Comparison of ENCODE assay signal across 8 mouse cellular contexts in the genomic region with DNA sequence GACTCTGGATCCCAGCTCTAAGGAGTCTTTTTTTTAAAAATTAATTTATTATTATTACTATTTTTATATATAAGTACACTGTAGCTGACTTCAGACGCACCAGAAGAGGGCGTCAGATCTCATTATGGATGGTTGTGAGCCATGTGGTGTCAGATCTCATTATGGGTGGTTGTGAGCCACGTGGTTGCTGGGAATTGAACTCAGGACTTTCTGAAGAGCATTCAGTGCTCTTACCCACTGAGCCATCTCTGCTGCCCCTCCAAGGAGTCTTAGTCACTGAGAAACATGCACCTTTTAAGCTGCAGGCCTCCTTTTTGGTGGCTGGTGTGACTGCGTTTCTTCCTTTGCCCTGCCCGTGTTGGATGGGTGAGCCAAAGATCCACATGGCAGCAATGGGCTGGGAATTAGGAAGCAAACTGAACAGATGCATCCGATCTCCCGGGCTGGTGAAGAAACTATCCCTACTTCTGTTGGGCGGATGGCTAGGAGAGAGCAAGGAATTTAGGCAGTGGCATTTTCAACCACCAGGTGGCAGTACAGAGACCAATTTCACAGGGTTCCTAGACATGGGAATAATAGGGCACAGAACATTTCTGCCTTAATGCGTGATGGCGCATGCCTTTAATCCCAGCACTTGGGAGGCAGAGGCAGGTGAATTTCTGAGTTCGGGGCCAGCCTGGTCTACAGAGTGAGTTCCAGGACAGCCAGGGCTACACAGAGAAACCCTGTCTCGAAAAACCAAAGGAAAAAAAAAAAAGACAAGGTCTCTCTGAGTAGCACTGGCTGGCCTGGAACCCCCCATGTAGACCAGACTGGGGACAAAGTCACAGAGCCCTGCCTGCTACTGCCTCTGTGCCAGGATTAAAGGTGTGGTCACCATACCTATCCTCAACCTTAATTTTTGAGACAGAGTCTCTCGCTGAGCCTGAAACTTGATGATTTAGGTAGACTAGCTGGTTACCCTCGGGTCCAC. TPM values are rescaled to one million over a fixed set of nuclear protein-coding genes. Genes with fewer than 3 reads are reported as not detected.
DNase-seq lines count a peak whose midpoint lies in the region; ATAC-seq and TF ChIP-seq lines count a peak whose summit lies in the region.

No protein-coding gene starts in this region.

- TF ChIP-seq CTCF in midbrain, postnatal 0 days (IDR thresholded peaks at IDR 0.05), result peak; percentile 88

- H3K9ac ChIP-seq in midbrain, embryonic 11.5 days (ENCODE audit: low read length), result no peak overlapping the region
- H3K9ac ChIP-seq in midbrain, embryonic 15.5 days, result no peak overlapping the region
- no peak overlapping the region for H3K9ac ChIP-seq in midbrain, postnatal 0 days (replicated peaks; ENCODE audit: low read length, poor library complexity, severe bottlenecking)

- intact Hi-C loops in gastrocnemius, postnatal 36 days (cut with DNase I), result loop anchor here (1.0 to 5.0 kb wide), 2 partner anchors 50 to 113 kb away; no protein-coding TSS in a partner anchor
- intact Hi-C loops in left cerebral cortex, postnatal 4 days (cut with DNase I), result no loop called here

- no peak overlapping the region for H3K4me3 ChIP-seq in midbrain, embryonic 11.5 days (ENCODE audit: low read depth, low read length)
- no peak overlapping the region for H3K4me3 ChIP-seq in midbrain, embryonic 15.5 days
- no peak overlapping the region for H3K4me3 ChIP-seq in midbrain, postnatal 0 days (ENCODE audit: low read depth, low read length)

- DNase-seq in midbrain, embryonic 11.5 days (ENCODE audit: low spot score, missing footprints), result peak; percentile 100
- peak; percentile 75 to 87 for DNase-seq in gastrocnemius, postnatal 36 days
- peak; percentile 92 for DNase-seq in kidney, adult 18-20 months
- peak; percentile 89 for DNase-seq in left cerebral cortex, postnatal 4 days
- DNase-seq in midbrain, postnatal 0 days (ENCODE audit: low spot score), result peak; percentile 90
- peak; percentile 87 to 94 for DNase-seq in spleen, postnatal 4 days (ENCODE audit: low spot score in 2 of 2)

- H3K36me3 ChIP-seq in midbrain, embryonic 11.5 days (ENCODE audit: control insufficient read depth, insufficient read depth, low read length), result no peaks in the 10 kb centered on the region
- H3K36me3 ChIP-seq in midbrain, embryonic 15.5 days (replicated peaks), result no peaks in the 10 kb centered on the region
- no peaks in the 10 kb centered on the region for H3K36me3 ChIP-seq in midbrain, postnatal 0 days (ENCODE audit: insufficient read depth, low read length)

- H3K4me2 ChIP-seq in midbrain, embryonic 11.5 days, result no peak overlapping the region
- H3K4me2 ChIP-seq in midbrain, embryonic 15.5 days, result no peak overlapping the region
- H3K4me2 ChIP-seq in midbrain, postnatal 0 days (ENCODE audit: low read depth, low read length, poor library complexity, severe bottlenecking), result no peak overlapping the region

- 29% methylated on average over 13 of the region's 14 CpGs for WGBS in midbrain, embryonic 11.5 days
- 34% methylated on average over 14 of the region's 14 CpGs for WGBS in midbrain, embryonic 15.5 days
- WGBS in midbrain, postnatal 0 days, result 29% methylated on average over 13 of the region's 14 CpGs

- ATAC-seq in midbrain, embryonic 11.5 days (ENCODE audit: low FRiP score), result peak; percentile 47; the same call in 1 of the 2 replicates
- ATAC-seq in midbrain, embryonic 15.5 days (replicated peaks), result no peak
- ATAC-seq in common myeloid progenitor, adult 5-6 weeks (replicated peaks; ENCODE audit: low read depth, poor library complexity, severe bottlenecking), result peak; percentile 73
- 0 out of 2 replicates have a peak, but pooled peaks have one; percentile 33 for ATAC-seq in midbrain, postnatal 0 days (ENCODE audit: low FRiP score)

- H3K4me1 ChIP-seq in midbrain, embryonic 11.5 days (ENCODE audit: control insufficient read depth, insufficient read depth, low read length), result peaks cover 3% of the 10 kb centered on the region
- H3K4me1 ChIP-seq in midbrain, embryonic 15.5 days, result peaks cover 5% of the 10 kb centered on the region; the same call in 1 of the 2 replicates
- H3K4me1 ChIP-seq in midbrain, postnatal 0 days (ENCODE audit: insufficient read depth, low read length), result 0 out of 2 replicates have a peak, but pooled peaks cover 6% of the 10 kb centered on the region

- no peaks in the 10 kb centered on the region for H3K27me3 ChIP-seq in midbrain, embryonic 11.5 days (ENCODE audit: control insufficient read depth, insufficient read depth, low read length)
- no peaks in the 10 kb centered on the region for H3K27me3 ChIP-seq in midbrain, embryonic 15.5 days (replicated peaks)
- H3K27me3 ChIP-seq in midbrain, postnatal 0 days (ENCODE audit: insufficient read depth, low read length), result no peaks in the 10 kb centered on the region

- H3K27ac ChIP-seq in midbrain, embryonic 11.5 days (ENCODE audit: low read depth, low read length), result no peak overlapping the region
- H3K27ac ChIP-seq in midbrain, embryonic 15.5 days, result no peak overlapping the region
- no peak overlapping the region for H3K27ac ChIP-seq in midbrain, postnatal 0 days (ENCODE audit: low read depth, low read length)

- H3K9me3 ChIP-seq in midbrain, embryonic 11.5 days (ENCODE audit: control insufficient read depth, low read length), result no peaks in the 10 kb centered on the region
- no peaks in the 10 kb centered on the region for H3K9me3 ChIP-seq in midbrain, embryonic 15.5 days
- no peaks in the 10 kb centered on the region for H3K9me3 ChIP-seq in midbrain, postnatal 0 days (ENCODE audit: low read length)

RNA-seq across cellular contexts. Expression of a gene that starts 4.4 kb away (rescaled TPM):
- 4.4 and 5.9 TPM in 2 replicates for polyA plus RNA-seq in midbrain, embryonic 11.5 days (2014; fragmentation: Nextera tagmentation; extraction: Ambion mirVana)
- 4.9 and 5.3 TPM in 2 replicates for polyA plus RNA-seq in midbrain, embryonic 15.5 days (2015; fragmentation: Nextera tagmentation; extraction: Ambion mirVana)
- 4.6 and 6.4 TPM in 2 replicates for total RNA-seq in common myeloid progenitor, adult 5-6 weeks (2017)
- total RNA-seq in gastrocnemius, postnatal 36 days (2021), result 1 to 10 TPM; 5.6 to 6.7 TPM
- 10 to 100 TPM; 22.1 to 24.3 TPM for total RNA-seq in left cerebral cortex, postnatal 4 days (2021)
- total RNA-seq in midbrain, postnatal 0 days (2014; rRNA removed), result 9.2 and 9.8 TPM in 2 replicates
- 3.0 and 3.8 TPM in 2 replicates for polyA plus RNA-seq in midbrain, postnatal 0 days (2015; fragmentation: Nextera tagmentation; extraction: Ambion mirVana)

RNA-seq across cellular contexts. Expression of a gene that starts 22.5 kb away (rescaled TPM):
- polyA plus RNA-seq in midbrain, embryonic 11.5 days (2014; fragmentation: Nextera tagmentation; extraction: Ambion mirVana), result 1.6 and 1.8 TPM in 2 replicates
- 9.1 and 9.2 TPM in 2 replicates for polyA plus RNA-seq in midbrain, embryonic 15.5 days (2015; fragmentation: Nextera tagmentation; extraction: Ambion mirVana)
- total RNA-seq in common myeloid progenitor, adult 5-6 weeks (2017), result 0.53 and 0.64 TPM in 2 replicates
- total RNA-seq in gastrocnemius, postnatal 36 days (2021), result under 1 TPM; 0.12 to 0.15 TPM
- total RNA-seq in left cerebral cortex, postnatal 4 days (2021), result 10 to 100 TPM; 87.3 to 91.8 TPM
- total RNA-seq in midbrain, postnatal 0 days (2014; rRNA removed), result 39.0 and 40.8 TPM in 2 replicates
- 10.9 and 11.4 TPM in 2 replicates for polyA plus RNA-seq in midbrain, postnatal 0 days (2015; fragmentation: Nextera tagmentation; extraction: Ambion mirVana)

RNA-seq across cellular contexts. Expression of a gene that starts 48.6 kb away (rescaled TPM):
- polyA plus RNA-seq in midbrain, embryonic 11.5 days (2014; fragmentation: Nextera tagmentation; extraction: Ambion mirVana), result 44.3 and 45.0 TPM in 2 replicates
- 3.9 and 4.2 TPM in 2 replicates for polyA plus RNA-seq in midbrain, embryonic 15.5 days (2015; fragmentation: Nextera tagmentation; extraction: Ambion mirVana)
- 41.1 and 47.2 TPM in 2 replicates for total RNA-seq in common myeloid progenitor, adult 5-6 weeks (2017)
- total RNA-seq in gastrocnemius, postnatal 36 days (2021), result under 1 TPM; 0.20 to 0.64 TPM
- 1 to 10 TPM; 1.4 to 1.8 TPM for total RNA-seq in left cerebral cortex, postnatal 4 days (2021)
- 0.19 and 0.44 TPM in 2 replicates for total RNA-seq in midbrain, postnatal 0 days (2014; rRNA removed)
- 0.52 and 0.65 TPM in 2 replicates for polyA plus RNA-seq in midbrain, postnatal 0 days (2015; fragmentation: Nextera tagmentation; extraction: Ambion mirVana)

RNA-seq across cellular contexts. Expression of a gene that starts 54.3 kb away (rescaled TPM):
- 51.9 and 53.1 TPM in 2 replicates for polyA plus RNA-seq in midbrain, embryonic 11.5 days (2014; fragmentation: Nextera tagmentation; extraction: Ambion mirVana)
- polyA plus RNA-seq in midbrain, embryonic 15.5 days (2015; fragmentation: Nextera tagmentation; extraction: Ambion mirVana), result 56.3 and 57.7 TPM in 2 replicates
- 39.5 and 46.5 TPM in 2 replicates for total RNA-seq in common myeloid progenitor, adult 5-6 weeks (2017)
- total RNA-seq in gastrocnemius, postnatal 36 days (2021), result 10 to 100 TPM; 14.2 to 21.4 TPM
- 10 to 100 TPM; 61.0 to 67.1 TPM for total RNA-seq in left cerebral cortex, postnatal 4 days (2021)
- 29.4 and 32.2 TPM in 2 replicates for total RNA-seq in midbrain, postnatal 0 days (2014; rRNA removed)
- polyA plus RNA-seq in midbrain, postnatal 0 days (2015; fragmentation: Nextera tagmentation; extraction: Ambion mirVana), result 34.0 and 39.7 TPM in 2 replicates

Comparison
In these comparisons a context has a peak if more than half of its experiments do, and no peak if none do; other contexts are left out.
1. RNA of a gene that starts 22.5 kb away (total RNA-seq): 87.3 to 91.8 TPM in left cerebral cortex, postnatal 4 days and 39.0 to 40.8 TPM in midbrain, postnatal 0 days; 0.53 to 0.64 TPM in common myeloid progenitor, adult 5-6 weeks and 0.12 to 0.15 TPM in gastrocnemius, postnatal 36 days; every median in the first group is over 10 times any median in the second.
2. RNA of a gene that starts 48.6 kb away (total RNA-seq): 41.1 to 47.2 TPM in common myeloid progenitor, adult 5-6 weeks; 1.4 to 1.8 TPM in left cerebral cortex, postnatal 4 days, 0.20 to 0.64 TPM in gastrocnemius, postnatal 36 days and 0.19 to 0.44 TPM in midbrain, postnatal 0 days; every median in the first group is over 10 times any median in the second.
3. Peak in every context shown above with its lines, with median percentiles within 50 percentile points of each other: DNase-seq.